Mouse (Mus musculus) megakaryocyte-erythroid progenitor cell, adult 5 weeks (primary cell): ENCODE measurements around the gene Serpinb2. TPM values are rescaled to one million over a fixed set of nuclear protein-coding genes. Genes with fewer than 3 reads are reported as not detected.

Source experiments
- polyA plus RNA-seq: library from polyadenylated mRNA; stranded (reverse); fragments of >175 nt; gene quantifications from 2 replicates; pipeline ENCODE4 v1.2.3, GENCODE M21; 2012

Gene Serpinb2
- 0.02 and 0.21 TPM in 2 replicates for polyA plus RNA-seq

DNA sequence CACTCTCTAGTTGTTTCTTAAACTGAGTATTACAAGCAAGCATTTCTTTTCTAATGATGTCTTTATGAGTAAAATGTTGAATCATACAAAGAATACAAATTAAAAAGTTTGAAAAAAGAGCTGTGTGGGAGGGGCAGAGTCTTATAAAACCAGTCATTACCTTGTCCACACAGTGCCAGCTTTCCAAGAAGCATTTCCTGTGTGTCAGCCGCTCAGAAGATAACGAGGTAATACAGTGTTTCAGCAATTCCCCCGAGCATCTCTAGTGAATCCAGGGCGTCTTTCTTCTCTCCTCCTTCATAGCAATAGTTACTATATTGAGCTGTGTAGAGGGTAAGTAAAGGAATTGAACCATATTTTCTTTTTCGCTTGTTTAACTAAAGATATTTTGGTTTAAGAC, at the start of gene Serpinb2:
Gene Serpinb2 (plus strand): TSS at position 172 of the 400 bp plus-strand sequence.

Other genes starting within 250 kb of the Serpinb2 start
- not detected in 2 replicates for gene Serpinb3b, start 233.1 kb upstream of the Serpinb2 start, polyA plus RNA-seq
- gene Serpinb3c, start 233.1 kb upstream of the Serpinb2 start, polyA plus RNA-seq, result not detected in 2 replicates
- not detected in 2 replicates for gene Serpinb11, start 150.2 kb upstream of the Serpinb2 start, polyA plus RNA-seq
- not detected in 2 replicates for gene Serpinb7, start 111.8 kb upstream of the Serpinb2 start, polyA plus RNA-seq
- 0.09 TPM in 1 of 2 replicates, not detected in the other for gene Serpinb8, start 78.6 kb downstream of the Serpinb2 start, polyA plus RNA-seq